Mouse (Mus musculus): ENCODE measurements around the gene 1700080E11Rik. TPM values are rescaled to one million over a fixed set of nuclear protein-coding genes. Genes with fewer than 3 reads are reported as not detected.

Gene 1700080E11Rik
- polyA plus RNA-seq, 1 experiment = not detected

GRCm38 (mm10) chr9:105103893-105104292 lies 41.0 kb downstream of the 1700080E11Rik start:
- Histone ChIP-seq H3K27me3 (replicated peaks) (peaks cover 3% of the 10 kb centered on the region), H3K36me3 (replicated peaks; ENCODE audit: low read length) (no peaks in the 10 kb centered on the region), H3K9me3 (no peaks in the 10 kb centered on the region), H3K4me3 (replicated peaks) (no peak overlapping the region), H3K4me1 (no peaks in the 10 kb centered on the region)
- no peak for TF ChIP-seq FLI1 (IDR thresholded peaks at IDR 0.05; ENCODE audit: low read length)

GRCm38 (mm10) chr9:105101911-105102310 lies 43.0 kb downstream of the 1700080E11Rik start:
- Histone ChIP-seq H3K4me3 (replicated peaks) (no peak overlapping the region), H3K27me3 (replicated peaks) (peaks cover 3% of the 10 kb centered on the region), H3K4me1 (no peaks in the 10 kb centered on the region), H3K36me3 (replicated peaks; ENCODE audit: low read length) (no peaks in the 10 kb centered on the region), H3K9me3 (no peaks in the 10 kb centered on the region)
- TF ChIP-seq GATA1 (IDR thresholded peaks at IDR 0.05; ENCODE audit: borderline replicate concordance, low read length) = no peak
- TF ChIP-seq FLI1 (IDR thresholded peaks at IDR 0.05; ENCODE audit: low read length) = no peak

DNA sequence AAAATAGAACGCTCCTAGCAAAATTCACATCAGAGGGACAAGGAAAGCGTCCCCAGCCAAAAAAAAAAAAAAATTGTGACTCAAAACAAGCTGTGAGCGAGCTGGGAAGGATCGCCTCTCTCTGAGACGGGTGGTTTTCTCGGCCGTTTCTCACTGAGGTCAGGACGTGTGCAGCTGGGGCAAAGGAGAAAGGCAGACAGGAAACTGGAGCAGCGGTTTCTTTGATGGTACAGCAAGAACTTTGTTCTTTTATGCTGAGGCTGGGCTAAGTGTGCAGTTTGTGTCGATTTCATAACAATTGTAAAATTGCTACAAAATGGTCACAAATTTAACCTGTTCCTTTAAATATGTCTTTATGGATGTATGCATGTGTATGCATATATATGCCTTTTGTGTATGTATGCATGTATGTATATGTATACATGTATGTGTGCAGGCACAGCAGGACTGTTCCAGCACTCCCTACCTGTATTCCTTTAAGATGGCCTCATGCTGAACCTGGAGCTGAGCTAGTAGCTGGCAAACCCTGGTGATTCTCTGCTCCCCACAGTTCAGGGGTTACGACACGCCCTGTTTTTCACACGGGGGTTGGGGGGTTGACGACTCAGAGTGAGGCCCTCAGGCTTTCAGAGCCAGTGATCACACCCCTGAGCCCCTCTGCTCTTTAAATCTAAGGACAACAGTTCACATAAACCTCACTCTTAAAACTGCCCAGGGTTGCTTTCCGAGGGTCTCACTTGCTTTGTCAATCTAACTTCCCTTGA lies 43.9 kb downstream of the 1700080E11Rik start:
- no peak overlapping the region for H3K4me3 ChIP-seq (replicated peaks)
- H3K9me3 ChIP-seq = no peaks in the 10 kb centered on the region
- TF ChIP-seq FLI1 (IDR thresholded peaks at IDR 0.05; ENCODE audit: low read length) (no peak), GATA1 (IDR thresholded peaks at IDR 0.05; ENCODE audit: borderline replicate concordance, low read length) (no peak)
- H3K27me3 ChIP-seq (replicated peaks) = peaks cover 3% of the 10 kb centered on the region
- no peaks in the 10 kb centered on the region for H3K36me3 ChIP-seq (replicated peaks; ENCODE audit: low read length)
- H3K4me1 ChIP-seq = no peaks in the 10 kb centered on the region

Other genes with a start within 250 kb of the 1700080E11Rik start
- 8.0 and 16.2 TPM in 2 replicates for gene Mrpl3, start 91.9 kb downstream of the 1700080E11Rik start, polyA plus RNA-seq (2012; ENCODE audit: insufficient read depth, low replicate concordance)
- 27.1 and 46.8 TPM in 2 replicates for gene Nudt16, start 13.3 kb downstream of the 1700080E11Rik start, polyA plus RNA-seq (2012; ENCODE audit: insufficient read depth, low replicate concordance)

Measured in megakaryocyte, embryonic 14.5 days (primary cell).